Mouse (Mus musculus) lung, embryonic 14.5 days (tissue): Measurements from ENCODE around the gene Ndufb11. TPM values are rescaled to one million over a fixed set of nuclear protein-coding genes. Genes with fewer than 3 reads are reported as not detected.

Source experiments
- ATAC-seq: fragments of 200-750 bp; cut with Nextera tagmentation; 2 replicates; pipeline ENCODE4 v1.8.0; 2017; ENCODE audit warnings: mild to moderate bottlenecking, moderate TSS enrichment, moderate library complexity; ENCODE audit not compliant: insufficient read depth
- DNase-seq: peaks from one replicate; pipeline ENCODE4 v3.0.0-alpha.2; 2015
- H3K27ac ChIP-seq: fragments of 300-500 bp; sonication (generic); 2 replicates; pipeline ENCODE4 v1.5.1; 2014; ENCODE audit warnings: low read depth, mild to moderate bottlenecking, moderate library complexity
- H3K27me3 ChIP-seq: fragments of 300-500 bp; sonication (generic); 2 replicates; pipeline ENCODE4 v1.6.1; 2014; ENCODE audit warnings: low read length, control low read depth; ENCODE audit not compliant: insufficient read depth
- H3K36me3 ChIP-seq: fragments of 300-500 bp; sonication (generic); 2 replicates; pipeline ENCODE4 v1.6.1; 2014; ENCODE audit warnings: control low read depth; ENCODE audit not compliant: insufficient read depth
- H3K4me1 ChIP-seq: fragments of 300-500 bp; sonication (generic); 2 replicates; pipeline ENCODE4 v1.6.1; 2014; ENCODE audit warnings: antibody characterized with exemption, control low read depth; ENCODE audit not compliant: insufficient read depth
- H3K4me2 ChIP-seq: fragments of 300-500 bp; sonication (generic); 2 replicates; pipeline ENCODE4 v1.6.1; 2014; ENCODE audit warnings: mild to moderate bottlenecking
- H3K4me3 ChIP-seq: fragments of 300-500 bp; sonication (generic); 2 replicates; pipeline ENCODE4 v1.5.1; 2014; ENCODE audit warnings: low read depth, low read length
- H3K9ac ChIP-seq: fragments of 300-500 bp; sonication (generic); 2 replicates; pipeline ENCODE4 v1.6.1; 2014
- H3K9me3 ChIP-seq: fragments of 300-500 bp; sonication (generic); 2 replicates; pipeline ENCODE4 v1.6.1; 2016; ENCODE audit warnings: low read depth, low read length, control low read depth
- CTCF ChIP-seq: IDR thresholded peaks from 2 replicates; pipeline ENCODE4 v1.5.1; 2016; ENCODE audit warnings: antibody characterized with exemption, low read depth
- WGBS: fragments of 180-500 bp; shearing (Covaris S2); extraction: QIAGEN DNeasy Blood & Tissue Kit; methylation state at CpG from one replicate; pipeline ENCODE4 v1.1.7; 2014; 5-methylcytosine and 5-hydroxymethylcytosine counted together
- polyA plus RNA-seq: library from polyadenylated mRNA; unstranded; fragments of >200 nt; fragmentation: Nextera tagmentation; extraction: Ambion mirVana; gene quantifications from 2 replicates; pipeline ENCODE4 v1.2.1, GENCODE M21; 2014

Ndufb11 gene
- polyA plus RNA-seq, 1 experiment from 2014 or later, result 243 TPM

DNA sequence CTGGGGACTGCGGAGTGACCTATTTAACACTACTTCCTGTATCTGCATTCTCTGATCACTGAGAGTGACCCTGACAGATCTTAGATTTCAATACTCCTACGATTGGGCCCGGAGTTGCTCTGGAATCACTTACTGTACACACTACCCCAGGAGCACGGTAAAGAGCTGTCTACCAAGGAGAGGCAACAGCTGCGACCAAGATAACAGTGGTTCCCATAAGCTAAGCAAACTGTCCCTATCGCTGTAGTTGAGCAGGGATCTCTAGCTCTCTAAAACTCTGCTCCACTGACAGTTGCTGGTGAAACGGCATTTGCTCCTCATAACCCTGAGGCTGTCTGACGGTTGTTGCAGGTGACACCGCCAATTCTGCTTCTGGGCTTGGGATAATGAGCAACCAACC lies 44.7 kb downstream of the Ndufb11 start:
- Histone ChIP-seq H3K9me3 (no peaks in the 10 kb centered on the region), H3K4me3 (no peak overlapping the region), H3K4me1 (no peaks in the 10 kb centered on the region), H3K4me2 (no peak overlapping the region), H3K27ac (no peak overlapping the region), H3K9ac (no peak overlapping the region), H3K27me3 (no peaks in the 10 kb centered on the region), H3K36me3 (no peaks in the 10 kb centered on the region)
- ATAC-seq (no peak), DNase-seq (no peak)
- TF ChIP-seq CTCF, result no peak
- WGBS, result 51% methylated on average over 9 of the region's 9 CpGs

DNA sequence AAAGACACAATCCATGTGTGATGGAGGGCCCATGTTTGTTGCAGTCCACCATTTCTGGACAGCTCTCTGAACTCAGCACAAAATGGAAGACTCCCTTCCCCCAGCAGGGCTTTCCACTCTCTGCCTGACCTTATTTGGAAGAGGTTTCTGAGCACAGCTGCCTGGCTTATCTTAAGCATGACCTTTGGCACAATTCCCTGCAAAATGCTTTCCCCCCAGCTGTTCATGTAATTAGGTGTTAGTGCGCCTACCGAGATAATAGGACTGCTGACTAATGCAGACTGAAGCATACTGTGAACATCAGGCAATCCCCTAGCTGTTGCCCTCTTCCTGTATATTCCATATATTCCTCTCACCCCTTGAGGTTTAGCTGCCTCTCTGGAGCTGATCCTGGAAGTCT lies 46.4 kb downstream of the Ndufb11 start:
- TF ChIP-seq CTCF, result no peak
- 23% methylated on average over 2 of the region's 2 CpGs for WGBS
- Histone ChIP-seq H3K4me2 (no peak overlapping the region), H3K9me3 (no peaks in the 10 kb centered on the region), H3K4me3 (no peak overlapping the region), H3K36me3 (no peaks in the 10 kb centered on the region), H3K9ac (no peak overlapping the region), H3K4me1 (no peaks in the 10 kb centered on the region), H3K27me3 (no peaks in the 10 kb centered on the region), H3K27ac (peak overlapping the region; percentile 48; the same call in 1 of the 2 replicates)
- DNase-seq (peak; percentile 86), ATAC-seq (peak; percentile 95)

Other genes with a start within 250 kb of the Ndufb11 start
- gene Jade3, start 191.9 kb downstream of the Ndufb11 start, polyA plus RNA-seq, result 12.5 and 13.4 TPM in 2 replicates
- gene Rgn, start 67.8 kb downstream of the Ndufb11 start, polyA plus RNA-seq, result 1.9 and 2.0 TPM in 2 replicates
- gene Rbm10, start 116 bp downstream of the Ndufb11 start, polyA plus RNA-seq, result 69.8 and 75.1 TPM in 2 replicates
- gene Uba1, start 40.7 kb upstream of the Ndufb11 start, polyA plus RNA-seq, result 200 and 202 TPM in 2 replicates
- 92.8 and 96.6 TPM in 2 replicates for gene Cdk16, start 70.3 kb upstream of the Ndufb11 start, polyA plus RNA-seq
- gene Usp11, start 86.3 kb upstream of the Ndufb11 start, polyA plus RNA-seq, result 38.2 and 39.9 TPM in 2 replicates
- gene Araf, start 180.2 kb upstream of the Ndufb11 start, polyA plus RNA-seq, result 86.4 and 90.0 TPM in 2 replicates